Mouse (Mus musculus): ENCODE data around the gene Car8. TPM values are rescaled to one million over a fixed set of nuclear protein-coding genes. Genes with fewer than 3 reads are reported as not detected.

Car8 gene
- 4.6 and 8.1 TPM in 2 replicates for polyA plus RNA-seq (2021; fragmentation: Nextera tagmentation)
- long read RNA-seq, experiment 1, transcript Car8-201 (9 exons, 3,853 nt) = major isoform, 33 of 37 reads
- long read RNA-seq, experiment 1, partial matches to known transcripts = 1 of 37 reads
- long read RNA-seq, experiment 1, other reads (novel, unspliced or antisense) = 3 of 37 reads
- long read RNA-seq, experiment 2, transcript Car8-201 (9 exons, 3,853 nt) = major isoform, 61 of 65 reads
- long read RNA-seq, experiment 2, partial matches to known transcripts = 1 of 65 reads
- long read RNA-seq, experiment 2, other reads (novel, unspliced or antisense) = 3 of 65 reads

DNA sequence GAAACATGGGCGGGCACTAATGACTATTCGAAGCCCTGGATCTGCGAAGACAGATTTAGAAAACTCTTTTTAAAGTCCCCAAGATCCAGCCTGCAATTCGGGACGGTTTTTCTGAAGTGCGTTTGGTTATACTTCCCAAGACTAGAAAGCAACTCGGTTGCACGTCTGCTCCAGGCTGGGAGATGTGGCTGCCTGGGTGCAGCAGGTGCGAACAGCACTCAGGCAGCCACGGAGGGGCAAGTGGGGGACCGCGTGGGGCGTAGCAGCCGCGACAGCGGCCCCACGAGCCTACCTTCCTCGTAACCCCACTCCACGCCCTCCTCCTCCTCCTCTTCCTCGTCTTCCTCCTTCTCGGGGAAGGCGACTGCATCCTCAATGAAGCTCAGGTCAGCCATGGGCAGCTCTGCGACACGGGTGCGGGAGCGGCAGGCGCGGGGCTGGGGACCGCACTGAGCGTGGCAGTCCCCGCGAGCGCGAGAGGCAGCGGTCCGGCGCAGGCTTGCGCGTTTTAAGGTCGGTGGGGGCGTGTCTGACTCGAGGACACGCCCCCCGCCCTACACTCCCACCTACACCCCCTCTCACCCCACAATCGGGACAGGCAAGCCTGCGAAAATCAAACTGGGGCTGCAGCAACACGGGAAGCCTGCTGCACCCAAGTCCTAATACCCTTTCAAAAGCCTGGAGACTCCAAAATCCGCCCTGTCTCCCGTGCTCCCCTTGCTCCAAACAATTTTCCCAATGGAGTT lies at the start of gene Car8:
Gene Car8 (minus strand): TSS at position 482 of the 746 bp plus-strand sequence.

Small RNAs within 50 kb of the gene (microRNA-seq; reads per million reads assigned to microRNA genes)
- gene Gm25355 = not detected
